Mouse (Mus musculus) C2C12 (cell line): ENCODE measurements around the gene 2310079G19Rik. TPM values are rescaled to one million over a fixed set of nuclear protein-coding genes. Genes with fewer than 3 reads are reported as not detected.

ENCODE experiments used
- H3K27me3 ChIP-seq: one replicate; pipeline ENCODE4 v1.6.1; 2011; ENCODE audit not compliant: control insufficient read depth, insufficient read depth, insufficient read length
- H3K36me3 ChIP-seq: one replicate; pipeline ENCODE4 v1.6.1; 2011; ENCODE audit not compliant: control insufficient read depth, insufficient read depth
- H3K4me3 ChIP-seq: one replicate; pipeline ENCODE4 v1.5.1; 2011; ENCODE audit warnings: mild to moderate bottlenecking, control low read depth; ENCODE audit not compliant: poor library complexity, insufficient read depth, severe bottlenecking
- H3K79me2 ChIP-seq: one replicate; pipeline ENCODE4 v1.6.1; 2011; ENCODE audit not compliant: control insufficient read depth, insufficient read depth
- H3K79me3 ChIP-seq: one replicate; pipeline ENCODE4 v1.6.1; 2011; ENCODE audit warnings: low read depth, control low read depth
- H3ac ChIP-seq: one replicate; pipeline ENCODE3; 2011; ENCODE audit warnings: low read depth; ENCODE audit not compliant: control insufficient read depth, insufficient read length
- CEBPB ChIP-seq: IDR thresholded peaks from one replicate; pipeline ENCODE4 v1.6.1; 2011; ENCODE audit warnings: low read depth, mild to moderate bottlenecking, control low read depth, moderate library complexity
- CTCF ChIP-seq: IDR thresholded peaks from one replicate; pipeline ENCODE4 v1.5.1; 2011; ENCODE audit not compliant: control insufficient read depth, insufficient read depth, insufficient read length
- FOSL1 ChIP-seq: IDR thresholded peaks from one replicate; pipeline ENCODE4 v1.8.0; 2011; ENCODE audit warnings: mild to moderate bottlenecking, low read length; ENCODE audit not compliant: poor library complexity, insufficient read depth, severe bottlenecking
- MAX ChIP-seq: IDR thresholded peaks from one replicate; pipeline ENCODE4 v1.6.1; 2011; ENCODE audit warnings: mild to moderate bottlenecking, control low read depth
- MYOD1 ChIP-seq: IDR thresholded peaks from one replicate; pipeline ENCODE4 v1.6.1; 2011; ENCODE audit warnings: low read depth; ENCODE audit not compliant: control insufficient read depth, insufficient read length
- MYOG ChIP-seq: IDR thresholded peaks from one replicate; pipeline ENCODE4 v1.6.1; 2011; ENCODE audit not compliant: control insufficient read depth, insufficient read length; ENCODE audit errors: extremely low read depth
- USF1 ChIP-seq: IDR thresholded peaks from one replicate; pipeline ENCODE4 v1.6.1; 2011; ENCODE audit warnings: low read depth, mild to moderate bottlenecking, control low read depth, moderate library complexity
- polyA plus RNA-seq: library from polyadenylated mRNA; unstranded; fragments of >200 nt; fragmentation: generic; extraction: Trizol; gene quantifications from one replicate; pipeline ENCODE4 v1.2.1, GENCODE M21; 2012; ENCODE audit warnings: missing spikeins

The 2310079G19Rik gene
- polyA plus RNA-seq, 1 experiment: not detected

DNA sequence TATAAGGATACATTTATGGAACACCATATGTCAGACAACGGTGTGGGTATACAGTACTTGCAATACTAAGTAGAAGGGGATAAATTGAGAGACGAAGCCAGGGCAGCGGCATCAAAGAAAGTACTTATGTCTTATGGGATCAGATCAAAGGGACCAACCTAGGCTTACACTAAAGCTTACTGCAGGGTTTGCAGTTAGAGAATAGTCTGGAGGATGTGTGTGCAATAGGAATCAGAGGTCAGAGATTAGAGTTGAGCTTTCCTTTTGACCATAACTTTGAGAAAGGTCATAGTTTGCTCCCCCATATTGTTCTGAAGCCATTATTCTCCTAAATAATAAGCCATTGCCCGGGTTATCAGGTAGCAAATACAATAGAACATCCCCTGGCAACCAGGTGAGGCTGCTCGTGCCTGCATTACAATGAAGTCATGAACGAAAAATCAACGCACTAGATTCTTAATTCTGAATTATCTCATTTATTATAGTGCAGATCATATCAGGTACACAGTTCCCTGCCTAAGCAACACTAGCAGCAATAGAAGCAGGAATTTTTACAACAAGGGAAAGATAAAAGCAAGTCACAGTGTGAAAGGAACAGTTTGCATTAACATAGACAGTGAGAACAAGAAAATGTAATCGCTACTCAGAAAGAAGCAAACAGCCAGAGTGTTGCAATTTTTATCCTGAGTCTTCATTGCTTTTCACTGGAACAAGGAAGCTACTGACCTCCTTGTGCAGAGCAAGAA is 19.1 kb upstream of the 2310079G19Rik start:
- Histone ChIP-seq H3K79me2 (no peaks in the 10 kb centered on the region), H3K36me3 (no peaks in the 10 kb centered on the region), H3K27me3 (no peaks in the 10 kb centered on the region), H3ac (no peak overlapping the region), H3K79me3 (no peaks in the 10 kb centered on the region), H3K4me3 (no peak overlapping the region)
- TF ChIP-seq CTCF (no peak), MAX (no peak), USF1 (no peak), FOSL1 (no peak), MYOD1 (no peak), MYOG (no peak), CEBPB (no peak)

DNA sequence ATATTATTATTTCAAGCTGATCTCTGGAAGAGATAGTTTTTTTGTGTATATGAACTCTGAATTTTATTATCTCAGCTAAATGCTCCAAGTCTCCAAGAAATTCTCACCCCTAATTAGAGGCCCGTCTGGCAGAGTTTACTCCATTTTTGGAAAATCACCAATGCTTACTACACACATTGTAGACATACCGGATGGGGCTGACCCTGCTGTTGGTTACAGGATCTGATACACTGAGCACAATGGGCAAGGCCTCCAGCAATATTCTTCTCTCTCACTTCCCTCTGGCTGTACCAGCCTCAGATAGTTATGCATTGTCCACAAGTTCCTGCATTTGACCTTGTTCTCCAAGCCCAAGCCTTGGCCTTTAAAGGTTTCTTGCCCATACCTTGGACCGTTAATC is 12.6 kb upstream of the 2310079G19Rik start:
- Histone ChIP-seq H3K27me3 (no peaks in the 10 kb centered on the region), H3ac (no peak overlapping the region), H3K79me3 (no peaks in the 10 kb centered on the region), H3K36me3 (no peaks in the 10 kb centered on the region), H3K4me3 (no peak overlapping the region), H3K79me2 (no peaks in the 10 kb centered on the region)
- TF ChIP-seq CEBPB (no peak), MAX (no peak), USF1 (no peak), MYOG (no peak), MYOD1 (no peak), FOSL1 (no peak), CTCF (no peak)

DNA sequence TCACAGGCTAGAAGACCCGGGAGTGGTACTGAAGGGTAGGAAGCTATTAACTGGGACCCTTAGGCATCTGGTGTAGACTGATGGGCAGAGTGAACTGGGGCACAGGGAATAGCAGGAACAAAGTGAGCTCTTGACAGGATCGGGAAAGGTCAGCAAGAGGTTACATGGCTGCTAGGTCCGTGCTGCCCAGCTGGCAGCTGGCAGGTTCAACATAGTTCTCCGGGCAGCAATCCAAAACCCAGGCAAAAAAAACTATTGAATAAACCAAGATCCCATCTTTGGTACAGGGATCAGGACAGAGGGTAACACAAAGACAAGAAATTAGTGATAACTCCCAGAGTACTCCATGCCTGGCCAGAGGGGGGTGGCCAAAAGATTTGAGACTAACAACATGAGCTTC is 7.7 kb upstream of the 2310079G19Rik start:
- TF ChIP-seq USF1 (no peak), CTCF (no peak)
- H3ac ChIP-seq: no peak overlapping the region

DNA sequence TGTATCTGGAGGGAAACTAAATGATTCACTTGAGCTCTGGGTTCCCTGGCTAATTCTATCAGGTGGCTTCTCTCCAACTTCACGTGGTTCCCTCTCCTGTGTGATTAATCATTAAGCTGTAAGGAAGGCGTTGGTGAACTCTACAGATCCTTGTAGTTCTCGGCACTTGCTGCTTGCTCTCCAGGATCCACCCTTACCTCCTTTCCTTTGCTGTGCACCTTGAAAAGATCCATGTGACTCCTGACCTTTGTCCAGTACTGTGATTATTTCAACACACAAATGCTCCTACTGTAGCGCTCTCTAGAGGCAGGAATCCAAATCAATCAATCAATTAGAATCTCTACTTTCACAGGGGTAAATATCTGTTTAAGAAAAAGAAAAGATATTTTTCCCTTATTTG is 4.0 kb upstream of the 2310079G19Rik start:
- Histone ChIP-seq H3K4me3 (no peak overlapping the region), H3K36me3 (no peaks in the 10 kb centered on the region), H3K79me2 (no peaks in the 10 kb centered on the region), H3ac (no peak overlapping the region), H3K27me3 (no peaks in the 10 kb centered on the region), H3K79me3 (no peaks in the 10 kb centered on the region)
- TF ChIP-seq FOSL1: no peak
- no peak for TF ChIP-seq CEBPB
- no peak for TF ChIP-seq MYOD1
- TF ChIP-seq CTCF: no peak
- no peak for TF ChIP-seq MYOG
- TF ChIP-seq USF1: no peak
- no peak for TF ChIP-seq MAX

More for the DNA sequence above, 7.7 kb upstream of the 2310079G19Rik start:
- Histone ChIP-seq H3K36me3 (no peaks in the 10 kb centered on the region), H3K4me3 (no peak overlapping the region), H3K79me2 (no peaks in the 10 kb centered on the region), H3K27me3 (no peaks in the 10 kb centered on the region), H3K79me3 (no peaks in the 10 kb centered on the region)

DNA sequence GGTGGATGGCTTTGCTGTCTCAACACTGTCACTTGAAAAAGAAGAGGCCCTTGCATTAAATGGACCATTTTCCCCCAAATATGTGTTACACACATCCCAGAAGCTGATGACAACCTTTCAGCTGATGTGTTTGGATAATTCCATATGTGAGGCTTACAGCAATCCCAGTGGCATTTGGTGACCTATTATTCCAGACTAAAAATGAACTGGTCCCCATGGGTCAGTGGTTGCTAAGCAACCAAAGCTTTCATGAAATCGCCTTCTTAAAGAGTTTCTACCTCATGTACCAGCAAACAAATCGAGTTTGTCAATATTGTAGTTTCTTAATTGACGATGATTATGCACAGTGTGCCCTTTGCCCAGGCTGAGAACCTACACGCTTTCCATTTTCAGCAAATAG is 14.8 kb downstream of the 2310079G19Rik start:
- no peaks in the 10 kb centered on the region for H3K36me3 ChIP-seq
- H3K4me3 ChIP-seq: no peak overlapping the region
- H3K27me3 ChIP-seq: no peaks in the 10 kb centered on the region
- no peaks in the 10 kb centered on the region for H3K79me2 ChIP-seq
- H3ac ChIP-seq: no peak overlapping the region
- TF ChIP-seq MAX: no peak
- TF ChIP-seq FOSL1: no peak
- TF ChIP-seq CEBPB: no peak
- no peak for TF ChIP-seq USF1
- no peak for TF ChIP-seq CTCF
- no peak for TF ChIP-seq MYOG
- no peak for TF ChIP-seq MYOD1
- H3K79me3 ChIP-seq: no peaks in the 10 kb centered on the region

DNA sequence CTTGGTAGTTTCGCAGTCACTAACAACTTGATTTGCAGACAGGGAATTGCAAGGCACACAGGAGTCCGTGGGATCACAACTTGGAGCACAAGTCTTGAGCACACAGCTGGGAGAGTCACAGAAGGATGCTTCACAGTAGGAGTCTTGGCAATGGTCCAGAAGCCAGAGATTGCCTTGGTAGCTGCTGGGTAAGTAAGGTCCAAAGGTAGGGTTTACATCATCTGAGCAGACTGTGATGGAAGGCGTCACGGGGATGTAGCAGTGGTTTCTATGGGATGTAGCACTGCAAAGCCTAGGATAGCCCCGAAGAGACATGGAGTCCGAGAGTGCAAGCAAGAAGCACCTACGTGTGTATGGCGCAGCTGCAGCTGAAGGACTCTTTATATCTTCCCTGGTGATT is 15.5 kb downstream of the 2310079G19Rik start, which contains the start of gene Krtap24-1:
TSS of gene Krtap24-1 (minus strand) at position 358 of the 400 bp plus-strand sequence.
- Histone ChIP-seq H3K79me2 (no peaks in the 10 kb centered on the region), H3K36me3 (no peaks in the 10 kb centered on the region), H3ac (no peak within 1 kb of the TSS), H3K4me3 (no peak within 1 kb of the TSS), H3K27me3 (no peaks in the 10 kb centered on the region), H3K79me3 (no peaks in the 10 kb centered on the region)
- TF ChIP-seq MAX: no peak
- no peak for TF ChIP-seq CEBPB
- no peak for TF ChIP-seq MYOD1
- TF ChIP-seq FOSL1: no peak
- TF ChIP-seq CTCF: no peak
- no peak for TF ChIP-seq USF1
- TF ChIP-seq MYOG: no peak
